Mouse (Mus musculus): ENCODE results near the gene Hirip3.

GRCm38 (mm10) chr7:126843276-126843675 lies 18.5 kb upstream of the Hirip3 start:
- TF ChIP-seq CTCF (IDR thresholded peaks at IDR 0.05; ENCODE audit: borderline replicate concordance, insufficient read depth, low read depth, low read length), result no peak
- TF ChIP-seq POLR2A (IDR thresholded peaks at IDR 0.05; ENCODE audit: borderline replicate concordance, insufficient read depth, low read length), result no peak

All from cerebellum, adult 2 months (tissue).